Mouse (Mus musculus) thymus, adult 2 months (tissue): ENCODE measurements at regions not wholly inside any gene's neighbourhood (a gene's known extent, or its start where the extent isn't known, plus 50 kb on each side); places are given as distances from the start of the nearest gene placed in this dataset.

Source experiments
- CTCF ChIP-seq: fragments of 200-500 bp; IDR thresholded peaks from 2 replicates; pipeline ENCODE4 v1.5.1; 2012; ENCODE audit warnings: mild to moderate bottlenecking, control low read depth, low read length, moderate library complexity, borderline replicate concordance; ENCODE audit not compliant: control insufficient read depth, poor library complexity, insufficient read depth; ENCODE audit errors: extremely low read depth
- POLR2A ChIP-seq: fragments of 200-500 bp; IDR thresholded peaks from 2 replicates; pipeline ENCODE4 v1.6.1; 2012; ENCODE audit warnings: mild to moderate bottlenecking, low read length, control low read depth, moderate library complexity; ENCODE audit not compliant: control insufficient read depth, poor library complexity, insufficient read depth; ENCODE audit errors: extremely low read depth

DNA sequence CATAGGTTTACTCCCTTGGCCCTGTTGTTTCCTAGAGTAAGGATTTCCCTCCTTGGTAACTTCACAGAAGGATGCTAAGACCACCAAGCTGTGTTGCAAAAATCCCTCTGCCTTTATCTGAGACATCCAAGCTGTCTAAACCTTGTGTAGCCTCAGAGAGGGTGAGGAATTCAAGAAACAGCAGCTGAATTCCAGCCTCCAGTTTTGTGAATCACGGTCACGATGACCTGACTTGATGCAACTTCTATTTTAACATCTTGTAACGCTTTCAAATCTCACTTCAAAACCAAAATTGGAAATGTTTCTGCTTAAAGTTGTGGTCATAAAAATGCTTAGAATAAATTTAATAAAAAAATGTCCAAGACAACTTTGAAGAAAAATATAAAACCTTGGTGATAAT is 188.4 kb downstream of the Phf3 start:
- TF ChIP-seq CTCF (no peak), POLR2A (no peak)
